Mouse (Mus musculus): ENCODE data around the gene Sowahb. TPM values are rescaled to one million over a fixed set of nuclear protein-coding genes. Genes with fewer than 3 reads are reported as not detected.

Sowahb gene
- total RNA-seq, 2 experiments from 2014 or later = 24.2 to 26.4 TPM

- no peak for DNase-seq (ENCODE audit: extremely low spot score in 1 of 2, low spot score in 2 of 2)
- Histone ChIP-seq H3K4me3 (peak overlapping the region; percentile 26), H3K27ac (no peak overlapping the region)
- intact Hi-C loops (cut with DNase I) = no loop called here
- TF ChIP-seq CTCF (IDR thresholded peaks at IDR 0.05) = no peak
Observed at GRCm38 (mm10) chr5:93042031-93042430, 2.8 kb downstream of the Sowahb start.

- Histone ChIP-seq H3K4me3 (peak overlapping the region; percentile 26), H3K27ac (no peak overlapping the region)
- intact Hi-C loops (cut with DNase I) = no loop called here
- no peak for DNase-seq (ENCODE audit: extremely low spot score in 1 of 2, low spot score in 2 of 2)
- TF ChIP-seq CTCF (IDR thresholded peaks at IDR 0.05) = no peak
Observed at GRCm38 (mm10) chr5:93041276-93041675, 3.5 kb downstream of the Sowahb start.

DNA sequence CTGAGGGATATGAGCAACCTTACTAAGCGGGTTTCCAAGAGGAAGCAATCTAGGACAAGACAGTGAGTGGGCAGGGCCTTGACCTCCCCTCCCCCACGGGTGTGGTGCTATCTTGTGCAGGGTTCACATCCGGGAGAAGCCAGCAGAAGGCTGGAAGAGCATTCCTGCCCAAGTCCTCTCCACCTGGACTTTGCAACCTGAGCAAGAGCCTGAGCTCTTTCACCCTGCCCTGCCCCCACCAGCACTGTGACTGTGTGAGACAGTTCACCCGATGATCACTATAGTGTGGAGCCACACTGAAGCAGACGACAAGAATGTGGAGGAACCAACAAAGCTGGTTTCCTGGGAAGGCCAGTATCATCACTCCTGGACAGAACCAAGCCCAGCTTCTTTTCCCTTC, 4.7 kb downstream of the Sowahb start:
- intact Hi-C loops (cut with DNase I) = no loop called here
- no peak overlapping the region for H3K4me3 ChIP-seq
- TF ChIP-seq CTCF (IDR thresholded peaks at IDR 0.05) = no peak
- DNase-seq (ENCODE audit: extremely low spot score in 1 of 2, low spot score in 2 of 2) = no peak
- no peak overlapping the region for H3K27ac ChIP-seq

DNA sequence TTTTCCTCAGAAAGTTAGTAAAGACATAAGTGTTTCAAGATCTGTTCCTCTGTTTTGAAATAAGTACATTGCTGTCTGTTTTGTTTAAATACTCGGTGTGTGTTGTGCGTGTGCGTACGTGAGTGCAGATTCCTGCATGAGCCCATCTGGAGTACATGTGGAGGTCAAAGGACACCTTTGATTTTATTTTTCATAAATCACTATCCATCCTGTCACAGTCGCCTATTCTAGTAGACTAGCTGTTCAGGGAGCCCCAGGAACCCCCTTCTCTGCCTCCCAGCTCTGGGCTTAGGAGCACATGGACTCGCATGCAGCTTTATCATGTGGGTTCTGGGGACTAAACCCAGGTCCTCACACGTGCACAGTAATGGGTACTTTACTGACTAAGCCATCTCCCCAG, 8.6 kb downstream of the Sowahb start:
- TF ChIP-seq CTCF (IDR thresholded peaks at IDR 0.05) = no peak
- H3K4me3 ChIP-seq = no peak overlapping the region
- no peak overlapping the region for H3K27ac ChIP-seq
- no peak for DNase-seq (ENCODE audit: extremely low spot score in 1 of 2, low spot score in 2 of 2)
- intact Hi-C loops (cut with DNase I) = no loop called here

GRCm38 (mm10) chr5:93035285-93035684, 9.5 kb downstream of the Sowahb start:
- TF ChIP-seq CTCF (IDR thresholded peaks at IDR 0.05) = no peak
- DNase-seq (ENCODE audit: extremely low spot score in 1 of 2, low spot score in 2 of 2) = no peak
- intact Hi-C loops (cut with DNase I) = no loop called here
- Histone ChIP-seq H3K27ac (no peak overlapping the region), H3K4me3 (no peak overlapping the region)

GRCm38 (mm10) chr5:93033087-93033870, 11.5 kb downstream of the Sowahb start:
- Histone ChIP-seq H3K4me3 (no peak overlapping the region), H3K27ac (no peak overlapping the region)
- TF ChIP-seq CTCF (IDR thresholded peaks at IDR 0.05) = no peak
- no peak for DNase-seq (ENCODE audit: extremely low spot score in 1 of 2, low spot score in 2 of 2)
- intact Hi-C loops (cut with DNase I) = no loop called here

DNA sequence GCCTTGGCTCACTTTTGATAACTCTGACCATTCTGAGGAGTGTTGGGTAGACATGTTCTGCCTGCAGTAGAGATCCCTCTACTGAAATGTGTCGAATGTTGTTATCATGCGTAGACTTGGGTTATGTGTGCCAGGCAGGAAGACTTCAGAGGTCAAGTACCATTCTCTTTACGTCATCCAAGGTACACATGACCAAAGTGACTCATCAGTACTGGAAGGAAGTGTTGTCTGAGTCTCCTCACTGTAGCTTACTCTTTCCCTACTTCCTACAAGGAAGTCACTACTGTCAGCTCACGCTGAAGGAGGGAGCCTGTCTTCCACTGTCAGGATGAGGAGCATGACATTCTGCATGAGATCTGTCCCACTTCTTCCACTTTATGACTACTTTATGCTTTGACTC, 12.2 kb downstream of the Sowahb start:
- TF ChIP-seq CTCF (IDR thresholded peaks at IDR 0.05) = no peak
- no peak for DNase-seq (ENCODE audit: extremely low spot score in 1 of 2, low spot score in 2 of 2)
- no peak overlapping the region for H3K4me3 ChIP-seq
- intact Hi-C loops (cut with DNase I) = no loop called here
- H3K27ac ChIP-seq = no peak overlapping the region

GRCm38 (mm10) chr5:93030869-93031268, 14.0 kb downstream of the Sowahb start:
- Histone ChIP-seq H3K4me3 (no peak overlapping the region), H3K27ac (no peak overlapping the region)
- intact Hi-C loops (cut with DNase I) = no loop called here
- TF ChIP-seq CTCF (IDR thresholded peaks at IDR 0.05) = no peak
- no peak for DNase-seq (ENCODE audit: extremely low spot score in 1 of 2, low spot score in 2 of 2)

GRCm38 (mm10) chr5:93030411-93030810, 14.4 kb downstream of the Sowahb start:
- intact Hi-C loops (cut with DNase I) = no loop called here
- no peak for DNase-seq (ENCODE audit: extremely low spot score in 1 of 2, low spot score in 2 of 2)
- no peak overlapping the region for H3K27ac ChIP-seq
- H3K4me3 ChIP-seq = no peak overlapping the region
- TF ChIP-seq CTCF (IDR thresholded peaks at IDR 0.05) = no peak

DNA sequence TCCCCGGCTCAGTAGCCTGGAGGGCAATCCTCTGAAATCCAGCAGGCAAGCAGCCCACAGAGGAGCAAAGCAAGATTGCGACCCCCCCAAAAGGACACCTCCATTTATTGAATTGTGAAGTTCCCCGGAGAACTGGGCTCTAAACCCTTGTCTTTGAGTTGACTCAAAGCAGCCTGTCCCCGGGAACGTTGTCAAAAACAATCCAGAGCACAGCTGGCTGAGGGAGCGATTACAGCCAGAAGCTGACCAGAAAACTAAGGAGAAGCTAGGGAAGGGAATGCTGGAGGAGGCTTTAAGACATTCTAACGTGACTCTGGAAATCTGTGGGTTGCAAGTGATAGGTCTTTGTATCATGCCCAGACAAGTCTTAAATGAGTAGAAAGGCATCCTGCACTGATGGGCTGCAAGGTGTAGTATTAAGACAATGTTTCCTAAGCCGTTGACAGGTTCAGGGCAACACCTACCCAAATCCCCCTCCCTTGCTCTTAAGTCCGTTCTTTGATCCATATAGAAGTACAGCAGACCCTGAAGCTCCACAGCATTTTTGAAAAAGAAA, 17.6 kb downstream of the Sowahb start:
- no peak for DNase-seq (ENCODE audit: extremely low spot score in 1 of 2, low spot score in 2 of 2)
- no peak overlapping the region for H3K4me3 ChIP-seq
- TF ChIP-seq CTCF (IDR thresholded peaks at IDR 0.05) = no peak
- no peak overlapping the region for H3K27ac ChIP-seq
- intact Hi-C loops (cut with DNase I) = no loop called here

DNA sequence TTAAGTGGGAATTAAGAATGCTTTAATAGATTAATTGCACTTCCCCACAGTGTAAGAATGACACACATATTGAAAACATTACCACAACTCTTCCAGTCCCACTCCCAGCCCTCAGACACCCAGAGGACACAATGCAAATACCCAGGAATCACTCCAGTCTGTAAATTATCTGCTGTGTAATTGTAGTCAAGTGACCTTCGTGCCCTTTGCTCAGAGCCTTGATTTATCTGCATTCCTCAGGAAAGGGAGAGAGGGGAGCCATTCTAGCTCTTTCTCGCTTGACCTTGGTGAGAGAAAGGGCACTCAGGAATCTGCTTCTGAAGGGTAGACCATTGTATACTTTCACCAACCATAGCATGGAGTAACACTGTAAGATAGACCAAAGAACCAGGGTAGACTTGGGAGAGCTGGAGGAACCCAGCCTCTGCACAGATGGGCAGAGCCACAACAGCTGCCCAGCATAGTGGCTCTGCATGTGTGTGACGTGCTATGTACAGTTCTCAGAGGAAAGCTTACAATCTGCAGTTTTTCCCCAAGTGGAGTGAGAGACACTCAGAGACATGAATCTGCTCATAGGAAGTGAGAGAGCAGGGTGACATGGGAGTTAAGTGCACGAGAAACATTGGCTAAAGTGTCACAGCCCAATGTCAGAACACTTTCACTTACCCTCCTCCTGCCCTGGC, 18.2 kb downstream of the Sowahb start:
- no peak overlapping the region for H3K27ac ChIP-seq
- H3K4me3 ChIP-seq = no peak overlapping the region
- DNase-seq (ENCODE audit: extremely low spot score in 1 of 2, low spot score in 2 of 2) = no peak
- intact Hi-C loops (cut with DNase I) = no loop called here
- TF ChIP-seq CTCF (IDR thresholded peaks at IDR 0.05) = no peak

DNA sequence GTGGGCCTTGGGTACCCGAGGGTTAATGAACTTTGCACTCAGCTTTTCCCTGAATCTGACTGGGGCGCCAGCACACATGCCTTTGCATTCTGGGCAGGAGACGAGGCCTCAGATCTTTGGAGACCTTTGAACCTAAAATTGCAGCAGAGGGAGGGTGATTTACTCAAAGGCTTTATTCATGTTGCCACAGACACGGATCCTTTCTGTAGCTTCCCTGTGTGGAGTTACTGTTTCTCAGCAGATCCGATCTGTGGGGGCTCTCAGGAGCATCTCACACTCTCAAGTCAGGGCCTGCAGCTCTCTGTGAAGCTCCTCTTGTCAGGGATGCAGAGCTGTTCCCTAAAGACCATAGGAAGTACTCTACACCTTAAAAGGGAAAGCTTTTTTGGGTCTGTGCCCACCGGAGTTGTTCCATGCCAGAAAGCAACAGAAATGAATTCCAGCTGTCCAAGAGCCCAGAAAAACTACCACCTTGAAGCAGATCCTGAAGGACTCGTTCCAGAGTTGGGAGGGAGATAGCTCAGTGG, 20.0 kb downstream of the Sowahb start:
- intact Hi-C loops (cut with DNase I) = no loop called here
- Histone ChIP-seq H3K27ac (no peak overlapping the region), H3K4me3 (no peak overlapping the region)
- no peak for TF ChIP-seq CTCF (IDR thresholded peaks at IDR 0.05)
- peak in 1 of 2 experiments; percentile 16 for DNase-seq (ENCODE audit: extremely low spot score in 1 of 2, low spot score in 2 of 2)

Measured in left cerebral cortex, adult 2 months (tissue).